Mouse (Mus musculus): ENCODE results near the gene Sfrp5. TPM values are rescaled to one million over a fixed set of nuclear protein-coding genes. Genes with fewer than 3 reads are reported as not detected.

Gene Sfrp5
- total and polyA plus RNA-seq, 3 experiments, result not detected

GRCm38 (mm10) chr19:42166130-42166529, 35.9 kb downstream of the Sfrp5 start:
- TF ChIP-seq MAX (IDR thresholded peaks at IDR 0.05; ENCODE audit: low read length) (no peak), TBP (conservative IDR thresholded peaks at IDR 0.05; ENCODE audit: low read depth, low read length) (no peak), NRF1 (IDR thresholded peaks at IDR 0.05; ENCODE audit: low read depth, low read length) (0 out of 2 replicates have a peak, but pooled peaks have one; percentile 31), IRF4 (IDR thresholded peaks at IDR 0.05; ENCODE audit: low read depth, low read length) (peak; percentile 89), E2F4 (IDR thresholded peaks at IDR 0.05; ENCODE audit: insufficient replicate concordance, low read depth, low read length) (no peak), RAD21 (IDR thresholded peaks at IDR 0.05; ENCODE audit: low read depth, low read length) (peak; percentile 92), CHD2 (IDR thresholded peaks at IDR 0.05; ENCODE audit: low read length) (no peak), GABPA (IDR thresholded peaks at IDR 0.05; ENCODE audit: insufficient replicate concordance, low read depth, low read length) (no peak), SIN3A (IDR thresholded peaks at IDR 0.05; ENCODE audit: low read length) (peak; percentile 65; the same call in 1 of the 2 replicates), USF1 (IDR thresholded peaks at IDR 0.05; ENCODE audit: low read depth, low read length) (no peak), SMC3 (IDR thresholded peaks at IDR 0.05; ENCODE audit: low read depth, low read length) (peak; percentile 87), ELF1 (IDR thresholded peaks at IDR 0.05; ENCODE audit: low read depth, low read length) (peak; percentile 63), NELFE (IDR thresholded peaks at IDR 0.05; ENCODE audit: low read depth, low read length) (peak; percentile 48; the same call in 1 of the 2 replicates), HCFC1 (IDR thresholded peaks at IDR 0.05; ENCODE audit: low read depth, low read length) (peak; percentile 40; the same call in 1 of the 2 replicates), JUND (conservative IDR thresholded peaks at IDR 0.05; ENCODE audit: low read depth, low read length) (peak; percentile 53; the same call in 1 of the 2 replicates), PAX5 (IDR thresholded peaks at IDR 0.05; ENCODE audit: low read length) (no peak), BHLHE40 (IDR thresholded peaks at IDR 0.05; ENCODE audit: low read depth, low read length) (0 out of 2 replicates have a peak, but pooled peaks have one; percentile 18), POLR2A (IDR thresholded peaks at IDR 0.05; ENCODE audit: low read depth, low read length) (0 out of 2 replicates have a peak, but pooled peaks have one; percentile 32), MXI1 (IDR thresholded peaks at IDR 0.05; ENCODE audit: low read depth, low read length) (no peak), ZKSCAN1 (IDR thresholded peaks at IDR 0.05; ENCODE audit: borderline replicate concordance, low read depth, low read length) (no peak), CTCF (conservative IDR thresholded peaks at IDR 0.05 in 1 of 2, IDR thresholded peaks at IDR 0.05 in 1 of 2; ENCODE audit: low read depth in 2 of 2, low read length in 2 of 2) (peak; percentile 85 to 97), EP300 (IDR thresholded peaks at IDR 0.05; ENCODE audit: low read length) (no peak), USF2 (conservative IDR thresholded peaks at IDR 0.05; ENCODE audit: low read depth, low read length) (no peak), ETS1 (conservative IDR thresholded peaks at IDR 0.05; ENCODE audit: low read depth, low read length) (no peak), MYC (IDR thresholded peaks at IDR 0.05; ENCODE audit: low read depth, low read length) (peak; percentile 62; the same call in 1 of the 2 replicates), TCF12 (IDR thresholded peaks at IDR 0.05; ENCODE audit: low read depth, low read length) (no peak), ZMIZ1 (IDR thresholded peaks at IDR 0.05; ENCODE audit: low read depth, low read length) (no peak), MEF2A (IDR thresholded peaks at IDR 0.05; ENCODE audit: borderline replicate concordance, low read depth, low read length) (peak; percentile 37; the same call in 1 of the 2 replicates), UBTF (IDR thresholded peaks at IDR 0.05; ENCODE audit: low read depth, low read length) (no peak), MAZ (IDR thresholded peaks at IDR 0.05; ENCODE audit: low read depth, low read length) (no peak), CHD1 (IDR thresholded peaks at IDR 0.05; ENCODE audit: low read depth, low read length) (no peak), MAFK (IDR thresholded peaks at IDR 0.05; ENCODE audit: insufficient replicate concordance, low read length) (no peak), KAT2A (IDR thresholded peaks at IDR 0.05; ENCODE audit: insufficient replicate concordance, low read length) (no peak), ZC3H11A (IDR thresholded peaks at IDR 0.05; ENCODE audit: low read depth, low read length) (peak; percentile 47; the same call in 1 of the 2 replicates), POLR2AphosphoS2 (IDR thresholded peaks at IDR 0.05; ENCODE audit: low read depth, low read length) (no peak), RCOR1 (conservative IDR thresholded peaks at IDR 0.05; ENCODE audit: low read depth, low read length) (no peak), JUN (IDR thresholded peaks at IDR 0.05; ENCODE audit: insufficient read depth, low read depth, low read length) (no peak), ZNF384 (IDR thresholded peaks at IDR 0.05; ENCODE audit: low read depth, low read length) (peak; percentile 90)
- in situ Hi-C loops (cut with MboI; ENCODE audit: low pct_ligation_motif_present, low pct_unique_long_range_greater_than_20kb, low sequenced_read_pairs) (no loop called here), dilution Hi-C loops (cut with MboI; ENCODE audit: extremely low pct_ligation_motif_present, extremely low pct_unique_long_range_greater_than_20kb, low sequenced_read_pairs) (no loop called here)
- DNase-seq (ENCODE audit: extremely low read depth), result peak; percentile 75
- Histone ChIP-seq H3K4me3 (replicated peaks in 1 of 3; ENCODE audit: low read depth in 2 of 3, low read length in 2 of 3, poor library complexity in 1 of 3) (no peak overlapping the region), H3K79me2 (replicated peaks; ENCODE audit: control insufficient read depth, extremely low read depth, insufficient read depth, poor library complexity, severe bottlenecking) (peaks cover 3% of the 10 kb centered on the region; the same call in 1 of the 2 replicates), H3K9me3 (replicated peaks; ENCODE audit: low read length) (no peaks in the 10 kb centered on the region), H3K4me1 (ENCODE audit: control insufficient read depth in 1 of 2, insufficient read depth in 2 of 2) (peaks cover 12 to 20% of the 10 kb centered on the region in 2 experiments), H3K27ac (ENCODE audit: insufficient read depth, low read depth) (no peak overlapping the region), H3K9ac (ENCODE audit: insufficient read depth, low read depth) (no peak overlapping the region), H3K4me2 (ENCODE audit: insufficient read depth, low read depth, poor library complexity, severe bottlenecking) (peak overlapping the region; percentile 37; the same call in 1 of the 2 replicates), H3K36me3 (replicated peaks in 1 of 2; ENCODE audit: control insufficient read depth in 1 of 2, insufficient read depth in 1 of 2, low read length in 1 of 2) (no peaks in the 10 kb centered on the region), H3K27me3 (replicated peaks) (peaks cover 27% of the 10 kb centered on the region)

Data from CH12.LX (cell line).